ENCODE assay signal across 28 mouse cellular contexts in the genomic region with DNA sequence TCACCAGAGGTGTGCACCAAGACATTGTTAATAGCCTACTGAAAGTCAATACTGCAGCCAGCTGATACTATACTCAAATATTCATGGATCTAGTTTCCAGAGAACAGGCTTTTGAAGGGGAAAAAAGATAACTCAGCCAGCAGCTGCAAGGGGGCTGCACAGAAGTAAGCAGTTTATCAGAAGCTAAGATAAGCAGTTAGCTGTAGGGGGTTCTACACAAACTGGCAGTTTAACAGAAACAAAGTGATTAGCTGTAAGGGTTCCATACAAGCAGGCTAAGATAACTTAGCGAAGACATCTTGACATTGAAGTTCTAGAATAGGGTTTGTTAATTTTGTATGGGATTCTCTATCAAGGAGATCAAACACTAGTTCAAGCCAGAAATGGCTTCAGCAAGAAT.
"Had no signal": no experiment of that assay in that cellular context is flagged by ENCODE, and none has a peak within 500 bp of the region (broad histone marks: within the 10 kb centered on the region; RNA-seq: fewer than 3 reads in every experiment).

No protein-coding gene starts in this region.

- DNase-seq: left cerebral cortex, postnatal 4 days; liver; liver, embryonic 13.5 days; liver, postnatal 0 days; lung, adult 18-20 months; lung, adult 2 months; lung, embryonic 14.5 days; lung, postnatal 10 days; lung, postnatal 14 days; lung, postnatal 36 days; lung, postnatal 4 days; midbrain, embryonic 14.5 days had no signal

- H3K36me3 ChIP-seq: limb, embryonic 10.5 days; limb, embryonic 12.5 days; limb, embryonic 13.5 days; limb, embryonic 15.5 days; liver, embryonic 12.5 days; liver, embryonic 13.5 days; liver, embryonic 15.5 days; lung, embryonic 15.5 days; midbrain, embryonic 10.5 days; midbrain, embryonic 12.5 days; midbrain, embryonic 13.5 days; midbrain, embryonic 15.5 days; neural tube, embryonic 12.5 days had no signal

- H3K9ac ChIP-seq: limb, embryonic 12.5 days; limb, embryonic 13.5 days; limb, embryonic 15.5 days; liver, embryonic 12.5 days; liver, embryonic 13.5 days; liver, embryonic 14.5 days; liver, embryonic 15.5 days; liver, postnatal 0 days; lung, embryonic 14.5 days; lung, embryonic 15.5 days; midbrain, embryonic 12.5 days; midbrain, embryonic 13.5 days; midbrain, embryonic 15.5 days; neural tube, embryonic 12.5 days had no signal

- H3K27ac ChIP-seq: limb, embryonic 10.5 days; limb, embryonic 12.5 days; limb, embryonic 13.5 days; limb, embryonic 15.5 days; liver, embryonic 12.5 days; liver, embryonic 13.5 days; liver, embryonic 14.5 days; liver, embryonic 15.5 days; lung, embryonic 15.5 days; macrophage; midbrain, embryonic 10.5 days; midbrain, embryonic 12.5 days; midbrain, embryonic 13.5 days; midbrain, embryonic 15.5 days; neural tube, embryonic 12.5 days had no signal

- H3K4me1 ChIP-seq: limb, embryonic 10.5 days; limb, embryonic 12.5 days; limb, embryonic 13.5 days; limb, embryonic 15.5 days; liver, embryonic 12.5 days; liver, embryonic 13.5 days; liver, embryonic 15.5 days; lung, embryonic 15.5 days; megakaryocyte, embryonic 14.5 days; midbrain, embryonic 10.5 days; midbrain, embryonic 12.5 days; midbrain, embryonic 13.5 days; midbrain, embryonic 15.5 days; neural tube, embryonic 12.5 days had no signal

- H3K4me3 ChIP-seq: limb, embryonic 10.5 days; limb, embryonic 12.5 days; limb, embryonic 13.5 days; limb, embryonic 15.5 days; liver, embryonic 12.5 days; liver, embryonic 13.5 days; liver, embryonic 15.5 days; lung, embryonic 15.5 days; megakaryocyte, embryonic 14.5 days; midbrain, embryonic 10.5 days; midbrain, embryonic 12.5 days; midbrain, embryonic 13.5 days; midbrain, embryonic 15.5 days; myocyte; neural tube, embryonic 12.5 days had no signal

- H3K27me3 ChIP-seq: limb, embryonic 12.5 days; limb, embryonic 13.5 days; limb, embryonic 15.5 days; liver, embryonic 12.5 days; liver, embryonic 13.5 days; liver, embryonic 15.5 days; lung, embryonic 15.5 days; megakaryocyte, embryonic 14.5 days; midbrain, embryonic 12.5 days; midbrain, embryonic 13.5 days; midbrain, embryonic 15.5 days; neural tube, embryonic 12.5 days had no signal

- H3K9me3 ChIP-seq: limb, embryonic 10.5 days; limb, embryonic 12.5 days; limb, embryonic 13.5 days; limb, embryonic 15.5 days; liver, embryonic 12.5 days; liver, embryonic 13.5 days; liver, embryonic 15.5 days; lung, embryonic 15.5 days; megakaryocyte, embryonic 14.5 days; midbrain, embryonic 10.5 days; midbrain, embryonic 12.5 days; midbrain, embryonic 13.5 days; midbrain, embryonic 15.5 days; neural tube, embryonic 12.5 days had no signal
